Mouse (Mus musculus) CH12F3 (cell line): ENCODE data around the gene Fxyd6.

ENCODE experiments used
- in situ Hi-C: fragments of 300-500 bp; cut with MboI; formaldehyde crosslinking; loops from 2 replicates; pipeline ENCODE4 v1.14.3; 2020; ENCODE audit warnings: low sequenced_read_pairs

Gene Fxyd6

DNA sequence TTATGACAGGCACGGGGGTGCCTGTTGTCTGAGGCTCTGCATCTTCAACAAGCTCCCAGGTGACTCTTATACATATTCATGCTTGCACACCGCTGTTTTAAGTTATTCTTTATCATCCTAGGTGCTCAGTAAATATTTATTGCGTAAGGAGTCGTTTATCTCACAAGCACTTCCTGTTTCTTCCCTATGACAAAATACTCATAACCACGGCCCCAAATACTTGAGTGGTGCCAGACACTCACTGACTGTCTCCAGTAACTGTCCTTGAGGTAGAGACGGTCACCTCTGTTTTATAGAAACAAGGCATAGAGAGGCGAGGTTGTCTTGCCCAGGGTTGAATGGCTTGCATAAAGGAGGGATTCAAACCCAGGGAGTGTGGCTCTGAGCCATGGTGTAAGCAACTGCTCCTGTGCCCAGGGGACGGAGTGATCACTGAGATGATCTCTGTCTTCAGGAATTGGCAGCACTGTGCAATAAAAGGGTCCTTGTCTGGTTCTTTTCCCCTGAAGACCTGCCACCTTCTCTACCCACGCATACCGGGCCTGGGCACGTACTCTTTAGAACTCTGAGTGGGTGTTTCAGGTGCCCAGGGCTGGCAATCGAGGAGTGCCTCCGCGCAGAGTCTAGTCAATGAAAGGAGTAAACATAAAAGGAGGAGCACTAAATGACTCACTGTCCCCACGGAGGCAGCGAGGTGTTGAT is 70.2 kb downstream of the Fxyd6 start:
- in situ Hi-C loops: no loop called here

DNA sequence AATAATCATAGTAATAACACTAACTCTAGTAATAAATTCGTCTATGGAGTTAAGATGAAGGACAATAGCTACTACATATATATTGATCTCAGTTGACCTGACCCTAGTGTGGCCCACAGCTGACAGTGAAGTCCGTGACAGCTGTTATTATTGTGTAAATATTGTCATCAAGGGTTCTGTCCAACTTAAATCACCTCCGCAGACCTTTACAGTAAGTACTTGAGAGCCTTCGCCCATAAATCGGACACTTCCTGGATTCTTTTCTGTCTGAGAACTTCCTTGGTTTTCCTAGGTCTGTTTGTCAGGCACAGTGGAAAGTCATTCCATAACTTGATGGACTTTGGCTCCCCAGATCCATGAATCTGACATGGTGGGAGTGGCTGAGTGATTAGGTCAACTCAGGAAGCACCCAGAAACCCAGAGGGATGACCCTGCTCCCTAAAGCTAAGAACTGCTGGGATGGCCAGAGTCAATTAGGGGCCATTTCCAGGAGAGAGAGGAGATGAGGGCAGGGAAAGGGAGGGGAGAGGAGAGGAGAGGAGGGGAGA is 74.3 kb downstream of the Fxyd6 start:
- in situ Hi-C loops: no loop called here
